Mouse (Mus musculus) C2C12 (cell line): ENCODE results near the gene Slc17a5.

Experiments used
- CTCF ChIP-seq: IDR thresholded peaks from one replicate; pipeline ENCODE4 v1.5.1; 2011; ENCODE audit not compliant: control insufficient read depth, insufficient read depth, insufficient read length
- FOSL1 ChIP-seq: IDR thresholded peaks from one replicate; pipeline ENCODE4 v1.8.0; 2011; ENCODE audit warnings: mild to moderate bottlenecking, low read length; ENCODE audit not compliant: poor library complexity, insufficient read depth, severe bottlenecking
- MAX ChIP-seq: IDR thresholded peaks from one replicate; pipeline ENCODE4 v1.6.1; 2011; ENCODE audit warnings: mild to moderate bottlenecking, control low read depth

- TF ChIP-seq CTCF: no peak
- no peak for TF ChIP-seq MAX
- no peak for TF ChIP-seq FOSL1
Measured at GRCm38 (mm10) chr9:78595257-78595656, 7.4 kb upstream of the Slc17a5 start.
